In the genomic region with DNA sequence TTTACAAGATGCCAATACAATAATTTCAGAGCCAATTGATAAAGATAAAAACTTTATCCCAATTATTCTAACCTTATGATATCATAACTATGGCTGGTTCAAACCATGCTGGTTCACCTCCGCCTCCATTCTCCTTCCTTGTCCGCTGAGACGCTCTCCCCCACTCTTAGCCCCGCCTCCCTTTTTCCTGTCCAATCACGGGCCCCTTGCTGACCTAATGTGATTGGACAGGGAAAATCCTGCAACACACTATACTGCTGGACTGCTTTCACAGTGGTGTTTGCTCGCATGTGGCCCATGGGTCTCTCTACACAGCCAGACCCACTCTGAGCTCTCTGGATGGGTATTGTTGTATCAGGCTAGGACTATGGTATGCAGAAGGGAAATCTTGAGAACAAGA, we compare ENCODE assay signal across 18 mouse cellular contexts.
"Had no signal": no experiment of that assay in that cellular context is flagged by ENCODE, and none has a peak within 500 bp of the region (broad histone marks: within the 10 kb centered on the region; RNA-seq: fewer than 3 reads in every experiment).

No protein-coding gene starts in this region.

- H3K9ac ChIP-seq: limb, embryonic 12.5 days; limb, embryonic 15.5 days; liver, embryonic 13.5 days; neural tube, embryonic 12.5 days; neural tube, embryonic 15.5 days had no signal

- H3K27me3 ChIP-seq: limb, embryonic 12.5 days; limb, embryonic 15.5 days; liver, embryonic 13.5 days; neural tube, embryonic 12.5 days; neural tube, embryonic 15.5 days had no signal

- H3K36me3 ChIP-seq: limb, embryonic 12.5 days; limb, embryonic 15.5 days; liver, embryonic 13.5 days; neural tube, embryonic 12.5 days; neural tube, embryonic 15.5 days had no signal

- H3K4me3 ChIP-seq: limb, embryonic 12.5 days; limb, embryonic 15.5 days; liver, embryonic 13.5 days; neural tube, embryonic 12.5 days; neural tube, embryonic 15.5 days had no signal

- DNase-seq: kidney, postnatal 14 days; kidney, postnatal 4 days; left cerebral cortex, postnatal 4 days; liver, embryonic 13.5 days; lung, adult 2 months; lung, postnatal 14 days; midbrain, embryonic 14.5 days; right cerebral cortex, adult 18-20 months; right cerebral cortex, postnatal 14 days; right cerebral cortex, postnatal 4 days; thymus, adult 18-20 months; thymus, postnatal 36 days had no signal

- H3K4me2 ChIP-seq: limb, embryonic 12.5 days; limb, embryonic 15.5 days; liver, embryonic 13.5 days; midbrain, embryonic 11.5 days; neural tube, embryonic 12.5 days; neural tube, embryonic 15.5 days had no signal

- H3K27ac ChIP-seq: limb, embryonic 12.5 days; limb, embryonic 15.5 days; liver, embryonic 13.5 days; neural tube, embryonic 12.5 days; neural tube, embryonic 15.5 days; stomach, postnatal 0 days had no signal

- H3K9me3 ChIP-seq: limb, embryonic 12.5 days; limb, embryonic 15.5 days; liver, embryonic 13.5 days; neural tube, embryonic 12.5 days; neural tube, embryonic 15.5 days had no signal

- H3K4me1 ChIP-seq: liver, embryonic 13.5 days; neural tube, embryonic 12.5 days had no signal
